Mouse (Mus musculus): ENCODE measurements around the gene Rgs6. TPM values are rescaled to one million over a fixed set of nuclear protein-coding genes. Genes with fewer than 3 reads are reported as not detected.

Gene Rgs6
- polyA plus RNA-seq, 1 experiment from 2014 or later, result 5.4 TPM

DNA sequence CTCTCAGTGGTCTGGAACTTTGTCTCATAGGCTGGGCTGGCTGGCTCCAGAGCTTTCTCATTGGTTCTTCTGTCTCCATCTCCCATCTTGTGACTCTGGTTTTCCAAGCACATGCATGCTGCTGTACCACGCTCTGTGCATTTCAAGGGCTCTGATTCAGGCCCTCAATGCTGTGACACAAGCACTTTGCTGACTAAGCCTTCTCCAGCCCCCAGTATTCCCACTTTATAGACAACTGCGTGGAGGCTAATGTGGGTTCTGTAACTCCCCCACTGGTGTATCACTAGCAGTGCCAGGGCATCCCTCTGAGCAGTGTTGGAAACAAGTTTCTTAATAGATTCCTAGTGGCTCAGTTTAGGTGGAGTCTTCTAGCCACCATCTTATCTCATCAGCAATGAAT lies 174.0 kb downstream of the Rgs6 start:
- Histone ChIP-seq H3K27me3 (ENCODE audit: control insufficient read depth, insufficient read depth, low read length) (no peaks in the 10 kb centered on the region), H3K9me3 (ENCODE audit: control insufficient read depth, low read length) (no peaks in the 10 kb centered on the region), H3K4me1 (replicated peaks; ENCODE audit: control insufficient read depth, insufficient read depth, low read length) (0 out of 2 replicates have a peak, but pooled peaks cover 3% of the 10 kb centered on the region), H3K4me3 (replicated peaks; ENCODE audit: low read length) (no peak overlapping the region), H3K27ac (no peak overlapping the region), H3K4me2 (replicated peaks) (no peak overlapping the region), H3K9ac (no peak overlapping the region), H3K36me3 (replicated peaks; ENCODE audit: control insufficient read depth, insufficient read depth) (no peaks in the 10 kb centered on the region)
- 93% methylated on average over 2 of the region's 2 CpGs for WGBS
- DNase-seq (ENCODE audit: low spot score) (no peak), ATAC-seq (ENCODE audit: low FRiP score) (no peak)

GRCm38 (mm10) chr12:82768726-82769125 lies 180.6 kb downstream of the Rgs6 start:
- H3K4me3 ChIP-seq (replicated peaks; ENCODE audit: low read length), result no peak overlapping the region
- no peaks in the 10 kb centered on the region for H3K9me3 ChIP-seq (ENCODE audit: control insufficient read depth, low read length)
- H3K27me3 ChIP-seq (ENCODE audit: control insufficient read depth, insufficient read depth, low read length), result no peaks in the 10 kb centered on the region
- ATAC-seq (ENCODE audit: low FRiP score) (no peak), DNase-seq (ENCODE audit: low spot score) (no peak)
- H3K36me3 ChIP-seq (replicated peaks; ENCODE audit: control insufficient read depth, insufficient read depth), result no peaks in the 10 kb centered on the region
- H3K4me1 ChIP-seq (replicated peaks; ENCODE audit: control insufficient read depth, insufficient read depth, low read length), result no peaks in the 10 kb centered on the region
- H3K27ac ChIP-seq, result no peak overlapping the region
- no peak overlapping the region for H3K4me2 ChIP-seq (replicated peaks)
- H3K9ac ChIP-seq, result no peak overlapping the region
- WGBS, result 79% methylated on average over 3 of the region's 3 CpGs

DNA sequence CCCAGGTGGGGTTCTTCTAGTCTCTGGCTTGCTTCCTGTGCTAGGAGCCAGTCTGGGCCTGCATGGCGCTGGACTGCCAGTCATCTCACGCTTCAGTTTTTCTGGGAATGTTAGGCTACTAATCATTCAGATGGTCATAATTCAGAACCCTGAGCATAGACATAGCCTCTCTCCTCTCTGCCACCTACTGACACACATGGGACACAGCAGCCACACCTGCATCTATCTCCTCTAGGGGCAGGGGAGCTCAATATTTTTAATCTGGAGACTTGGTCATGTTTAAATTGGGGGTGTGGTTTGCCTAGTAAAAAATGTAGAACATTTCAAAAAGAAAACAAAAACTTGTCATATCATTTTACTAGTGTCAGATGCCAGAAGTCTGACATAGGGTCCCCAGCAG lies 184.1 kb downstream of the Rgs6 start:
- Histone ChIP-seq H3K4me3 (replicated peaks; ENCODE audit: low read length) (no peak overlapping the region), H3K4me2 (replicated peaks) (no peak overlapping the region), H3K36me3 (replicated peaks; ENCODE audit: control insufficient read depth, insufficient read depth) (no peaks in the 10 kb centered on the region), H3K27ac (no peak overlapping the region), H3K9ac (no peak overlapping the region), H3K27me3 (ENCODE audit: control insufficient read depth, insufficient read depth, low read length) (no peaks in the 10 kb centered on the region), H3K4me1 (replicated peaks; ENCODE audit: control insufficient read depth, insufficient read depth, low read length) (no peaks in the 10 kb centered on the region), H3K9me3 (ENCODE audit: control insufficient read depth, low read length) (no peaks in the 10 kb centered on the region)
- DNase-seq (ENCODE audit: low spot score), result no peak
- 95% methylated on average over 2 of the region's 2 CpGs for WGBS
- no peak for ATAC-seq (ENCODE audit: low FRiP score)

DNA sequence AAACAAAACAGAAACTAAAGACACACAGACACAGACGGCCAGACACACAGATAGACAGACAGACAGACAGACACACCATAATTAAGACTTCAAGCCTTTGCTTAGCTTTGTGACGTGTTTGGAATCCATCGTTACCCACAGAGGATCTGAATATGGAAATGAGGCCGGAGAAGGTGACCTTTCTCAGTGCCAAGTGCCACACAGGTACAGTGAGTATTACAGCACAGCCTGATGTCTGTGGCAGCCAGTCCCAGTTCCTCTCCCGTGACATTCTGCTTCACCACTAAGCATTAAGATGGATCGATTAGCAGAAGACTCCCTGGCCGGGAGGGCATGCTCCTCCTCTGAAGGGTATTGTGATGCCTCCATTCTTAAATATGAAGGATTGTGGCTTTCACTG lies 186.5 kb downstream of the Rgs6 start:
- Histone ChIP-seq H3K27me3 (ENCODE audit: control insufficient read depth, insufficient read depth, low read length) (no peaks in the 10 kb centered on the region), H3K4me2 (replicated peaks) (no peak overlapping the region), H3K4me3 (replicated peaks; ENCODE audit: low read length) (no peak overlapping the region), H3K36me3 (replicated peaks; ENCODE audit: control insufficient read depth, insufficient read depth) (no peaks in the 10 kb centered on the region), H3K27ac (no peak overlapping the region), H3K4me1 (replicated peaks; ENCODE audit: control insufficient read depth, insufficient read depth, low read length) (no peaks in the 10 kb centered on the region), H3K9ac (no peak overlapping the region), H3K9me3 (ENCODE audit: control insufficient read depth, low read length) (no peaks in the 10 kb centered on the region)
- WGBS, result 74% methylated on average over 7 of the region's 7 CpGs
- DNase-seq (ENCODE audit: low spot score) (no peak), ATAC-seq (ENCODE audit: low FRiP score) (no peak)

- 73% methylated on average over 4 of the region's 4 CpGs for WGBS
- Histone ChIP-seq H3K36me3 (replicated peaks; ENCODE audit: control insufficient read depth, insufficient read depth) (no peaks in the 10 kb centered on the region), H3K9me3 (ENCODE audit: control insufficient read depth, low read length) (no peaks in the 10 kb centered on the region), H3K27ac (no peak overlapping the region), H3K4me1 (replicated peaks; ENCODE audit: control insufficient read depth, insufficient read depth, low read length) (no peaks in the 10 kb centered on the region), H3K27me3 (ENCODE audit: control insufficient read depth, insufficient read depth, low read length) (no peaks in the 10 kb centered on the region), H3K4me2 (replicated peaks) (no peak overlapping the region), H3K4me3 (replicated peaks; ENCODE audit: low read length) (no peak overlapping the region), H3K9ac (no peak overlapping the region)
- ATAC-seq (ENCODE audit: low FRiP score), result no peak
- DNase-seq (ENCODE audit: low spot score), result no peak
Observed at GRCm38 (mm10) chr12:82776686-82777085, 188.6 kb downstream of the Rgs6 start.

GRCm38 (mm10) chr12:82780936-82781335 lies 192.8 kb downstream of the Rgs6 start:
- DNase-seq (ENCODE audit: low spot score) (no peak), ATAC-seq (ENCODE audit: low FRiP score) (no peak)

DNA sequence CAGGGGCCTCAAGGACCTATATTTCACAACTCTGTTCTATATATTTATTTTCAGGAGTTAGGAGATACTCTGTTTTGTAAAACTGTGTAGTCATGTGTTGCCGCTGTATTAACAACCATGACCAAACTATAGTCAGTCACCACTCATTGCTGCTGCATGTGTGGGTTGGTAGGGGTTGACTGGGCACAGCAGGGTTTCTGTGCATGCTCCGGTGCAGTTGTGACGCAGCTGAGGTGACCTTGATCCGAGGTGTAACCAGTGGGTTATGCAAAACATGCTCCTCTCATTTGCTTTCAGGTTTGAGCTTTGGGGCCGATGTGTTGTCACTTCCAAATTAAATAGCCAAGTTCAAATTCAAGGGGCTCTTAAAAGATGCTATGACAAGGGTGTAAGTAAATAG lies 193.3 kb downstream of the Rgs6 start:
- DNase-seq (ENCODE audit: low spot score) (no peak), ATAC-seq (ENCODE audit: low FRiP score) (no peak)
- Histone ChIP-seq H3K4me1 (replicated peaks; ENCODE audit: control insufficient read depth, insufficient read depth, low read length) (no peaks in the 10 kb centered on the region), H3K36me3 (replicated peaks; ENCODE audit: control insufficient read depth, insufficient read depth) (no peaks in the 10 kb centered on the region), H3K9ac (no peak overlapping the region), H3K4me3 (replicated peaks; ENCODE audit: low read length) (no peak overlapping the region), H3K4me2 (replicated peaks) (no peak overlapping the region), H3K9me3 (ENCODE audit: control insufficient read depth, low read length) (no peaks in the 10 kb centered on the region), H3K27me3 (ENCODE audit: control insufficient read depth, insufficient read depth, low read length) (no peaks in the 10 kb centered on the region), H3K27ac (no peak overlapping the region)
- WGBS, result 64% methylated on average over 5 of the region's 5 CpGs

More at GRCm38 (mm10) chr12:82780936-82781335, 192.8 kb downstream of the Rgs6 start:
- Histone ChIP-seq H3K4me3 (replicated peaks; ENCODE audit: low read length) (no peak overlapping the region), H3K9me3 (ENCODE audit: control insufficient read depth, low read length) (no peaks in the 10 kb centered on the region), H3K9ac (no peak overlapping the region), H3K4me1 (replicated peaks; ENCODE audit: control insufficient read depth, insufficient read depth, low read length) (no peaks in the 10 kb centered on the region), H3K27ac (no peak overlapping the region), H3K4me2 (replicated peaks) (no peak overlapping the region), H3K36me3 (replicated peaks; ENCODE audit: control insufficient read depth, insufficient read depth) (no peaks in the 10 kb centered on the region), H3K27me3 (ENCODE audit: control insufficient read depth, insufficient read depth, low read length) (no peaks in the 10 kb centered on the region)
- WGBS, result 91% methylated on average over 5 of the region's 5 CpGs

- ATAC-seq (ENCODE audit: low FRiP score) (no peak), DNase-seq (ENCODE audit: low spot score) (no peak)
- H3K4me3 ChIP-seq (replicated peaks; ENCODE audit: low read length), result no peak overlapping the region
- WGBS, result 85% methylated on average over 3 of the region's 3 CpGs
- H3K27ac ChIP-seq, result no peak overlapping the region
- H3K36me3 ChIP-seq (replicated peaks; ENCODE audit: control insufficient read depth, insufficient read depth), result no peaks in the 10 kb centered on the region
- H3K4me1 ChIP-seq (replicated peaks; ENCODE audit: control insufficient read depth, insufficient read depth, low read length), result no peaks in the 10 kb centered on the region
- no peak overlapping the region for H3K4me2 ChIP-seq (replicated peaks)
- no peaks in the 10 kb centered on the region for H3K9me3 ChIP-seq (ENCODE audit: control insufficient read depth, low read length)
- no peaks in the 10 kb centered on the region for H3K27me3 ChIP-seq (ENCODE audit: control insufficient read depth, insufficient read depth, low read length)
- H3K9ac ChIP-seq, result no peak overlapping the region
Observed at GRCm38 (mm10) chr12:82792122-82792521, 204.0 kb downstream of the Rgs6 start.

DNA sequence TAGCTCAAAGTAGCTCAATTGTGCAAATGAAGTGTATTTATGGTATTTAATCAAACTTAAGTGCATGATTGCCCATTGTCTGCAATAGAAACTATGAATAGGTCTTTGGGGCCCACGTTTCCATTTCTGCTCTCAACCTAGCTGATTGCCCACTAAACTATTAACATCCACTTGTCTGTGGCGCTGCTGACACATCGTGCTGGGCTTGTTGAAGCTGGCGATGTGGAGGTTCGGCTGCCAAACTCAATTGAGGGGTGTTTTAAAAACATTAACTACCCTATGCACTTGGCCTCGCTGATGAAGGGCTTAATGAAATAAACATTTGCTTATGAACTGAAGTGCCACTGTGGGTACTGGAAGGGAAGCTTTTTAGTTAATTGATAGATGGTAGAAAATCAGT lies 211.8 kb downstream of the Rgs6 start:
- no peak overlapping the region for H3K9ac ChIP-seq
- no peaks in the 10 kb centered on the region for H3K9me3 ChIP-seq (ENCODE audit: control insufficient read depth, low read length)
- DNase-seq (ENCODE audit: low spot score) (no peak), ATAC-seq (ENCODE audit: low FRiP score) (no peak)
- no peaks in the 10 kb centered on the region for H3K27me3 ChIP-seq (ENCODE audit: control insufficient read depth, insufficient read depth, low read length)
- H3K4me2 ChIP-seq (replicated peaks), result no peak overlapping the region
- H3K36me3 ChIP-seq (replicated peaks; ENCODE audit: control insufficient read depth, insufficient read depth), result no peaks in the 10 kb centered on the region
- WGBS, result 80% methylated on average over 6 of the region's 6 CpGs
- H3K27ac ChIP-seq, result no peak overlapping the region
- no peaks in the 10 kb centered on the region for H3K4me1 ChIP-seq (replicated peaks; ENCODE audit: control insufficient read depth, insufficient read depth, low read length)
- no peak overlapping the region for H3K4me3 ChIP-seq (replicated peaks; ENCODE audit: low read length)

DNA sequence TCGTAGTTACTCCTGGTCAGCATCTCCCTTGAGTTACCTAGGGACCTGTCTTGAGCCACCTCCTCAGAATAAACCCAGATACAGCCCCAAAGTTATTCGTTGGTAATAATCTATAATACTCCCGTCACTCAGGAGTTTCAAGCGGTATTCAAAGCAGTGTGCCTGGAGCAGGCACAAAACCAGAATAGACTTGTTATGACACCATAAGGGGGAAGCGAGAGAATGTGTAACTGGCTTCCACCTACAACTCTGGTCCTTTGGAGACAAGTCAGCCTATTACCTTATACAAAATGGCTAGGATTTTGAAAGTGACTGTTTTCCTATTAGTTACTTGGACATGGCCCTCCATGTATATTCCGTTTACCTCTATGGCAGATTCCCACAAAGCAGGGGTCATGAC lies 213.6 kb downstream of the Rgs6 start:
- Histone ChIP-seq H3K27ac (no peak overlapping the region), H3K9me3 (ENCODE audit: control insufficient read depth, low read length) (no peaks in the 10 kb centered on the region), H3K27me3 (ENCODE audit: control insufficient read depth, insufficient read depth, low read length) (no peaks in the 10 kb centered on the region), H3K36me3 (replicated peaks; ENCODE audit: control insufficient read depth, insufficient read depth) (no peaks in the 10 kb centered on the region), H3K4me2 (replicated peaks) (no peak overlapping the region), H3K9ac (no peak overlapping the region), H3K4me3 (replicated peaks; ENCODE audit: low read length) (no peak overlapping the region), H3K4me1 (replicated peaks; ENCODE audit: control insufficient read depth, insufficient read depth, low read length) (no peaks in the 10 kb centered on the region)
- WGBS, result 88% methylated on average over 6 of the region's 6 CpGs
- no peak for ATAC-seq (ENCODE audit: low FRiP score)
- DNase-seq (ENCODE audit: low spot score), result no peak

All from hindbrain, embryonic 14.5 days (tissue).